Mouse (Mus musculus): ENCODE data around the gene Svop.

DNA sequence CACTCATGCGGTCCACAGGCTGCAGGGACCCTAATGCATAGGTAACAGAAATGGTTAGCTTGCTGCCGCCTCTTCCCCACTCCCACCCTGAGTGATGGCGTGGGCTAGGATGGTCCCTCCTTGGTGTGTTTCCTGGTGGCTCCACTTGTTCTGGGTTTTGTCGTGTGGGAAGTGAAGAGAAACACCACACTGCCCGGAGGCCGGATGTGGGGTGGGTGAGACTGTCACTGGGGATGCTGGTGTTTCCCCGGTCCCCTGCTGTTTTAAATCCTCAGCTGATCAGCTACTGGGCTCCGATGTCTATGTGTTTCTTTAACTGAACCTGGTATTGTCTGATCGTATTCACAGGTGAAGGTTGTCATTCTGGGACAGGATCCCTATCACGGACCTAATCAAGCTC, 44.1 kb upstream of the Svop start:
- TF ChIP-seq CTCF (IDR thresholded peaks at IDR 0.05; ENCODE audit: low read depth) (no peak), EP300 (IDR thresholded peaks at IDR 0.05; ENCODE audit: low read depth) (no peak)
